Mouse (Mus musculus) midbrain, embryonic 16.5 days (tissue): Measurements from ENCODE around the gene Rnf167. TPM values are rescaled to one million over a fixed set of nuclear protein-coding genes. Genes with fewer than 3 reads are reported as not detected.

Source experiments
- ATAC-seq: fragments of 200-750 bp; cut with Nextera tagmentation; 2 replicates; pipeline ENCODE4 v1.8.0; 2017; ENCODE audit warnings: moderate TSS enrichment
- H3K27ac ChIP-seq: fragments of 300-500 bp; sonication (generic); 2 replicates; pipeline ENCODE4 v1.5.1; 2014; ENCODE audit warnings: mild to moderate bottlenecking, low read length, mixed read lengths
- H3K27me3 ChIP-seq: fragments of 300-500 bp; sonication (generic); 2 replicates; pipeline ENCODE4 v1.6.1; 2014; ENCODE audit warnings: low read depth, low read length, mixed read lengths; ENCODE audit not compliant: control insufficient read depth, insufficient read depth
- H3K36me3 ChIP-seq: fragments of 300-500 bp; sonication (generic); 2 replicates; pipeline ENCODE4 v1.6.1; 2014; ENCODE audit warnings: mild to moderate bottlenecking, low read length, moderate library complexity, mixed read lengths; ENCODE audit not compliant: control insufficient read depth, insufficient read depth
- H3K4me1 ChIP-seq: fragments of 300-500 bp; sonication (generic); 2 replicates; pipeline ENCODE4 v1.6.1; 2014; ENCODE audit warnings: mild to moderate bottlenecking, low read length, mixed read lengths; ENCODE audit not compliant: control insufficient read depth, insufficient read depth
- H3K4me2 ChIP-seq: fragments of 300-500 bp; sonication (generic); 2 replicates; pipeline ENCODE4 v1.6.1; 2014; ENCODE audit warnings: mild to moderate bottlenecking, low read length, mixed read lengths
- H3K4me3 ChIP-seq: fragments of 300-500 bp; sonication (generic); 2 replicates; pipeline ENCODE4 v1.5.1; 2014; ENCODE audit warnings: low read depth, mild to moderate bottlenecking, low read length, moderate library complexity, mixed read lengths
- H3K9ac ChIP-seq: fragments of 300-500 bp; sonication (generic); 2 replicates; pipeline ENCODE4 v1.6.1; 2014; ENCODE audit warnings: low read depth, low read length, mixed read lengths
- H3K9me3 ChIP-seq: fragments of 300-500 bp; sonication (generic); replicated peaks from 2 replicates; pipeline ENCODE4 v1.6.1; 2014; ENCODE audit warnings: mild to moderate bottlenecking, low read length, mixed read lengths; ENCODE audit not compliant: control insufficient read depth, poor library complexity, severe bottlenecking
- WGBS: fragments of 180-500 bp; shearing (Covaris S2); extraction: QIAGEN DNeasy Blood & Tissue Kit; methylation state at CpG from one replicate; pipeline ENCODE4 v1.1.7; 2014; 5-methylcytosine and 5-hydroxymethylcytosine counted together
- polyA plus RNA-seq: library from polyadenylated mRNA; unstranded; fragments of >200 nt; fragmentation: Nextera tagmentation; extraction: Ambion mirVana; gene quantifications from 2 replicates; pipeline ENCODE4 v1.2.1, GENCODE M21; 2015

Rnf167 gene
- polyA plus RNA-seq, 1 experiment from 2014 or later = 105 TPM

- H3K4me2 ChIP-seq = no peak overlapping the region
- H3K4me1 ChIP-seq = peaks cover 36% of the 10 kb centered on the region
- H3K27me3 ChIP-seq = no peaks in the 10 kb centered on the region
- H3K4me3 ChIP-seq = no peak overlapping the region
- H3K9me3 ChIP-seq = no peaks in the 10 kb centered on the region
- 80% methylated on average over 2 of the region's 2 CpGs for WGBS
- H3K36me3 ChIP-seq = peaks cover 14% of the 10 kb centered on the region
- no peak overlapping the region for H3K9ac ChIP-seq
- H3K27ac ChIP-seq = no peak overlapping the region
- no peak for ATAC-seq
Measured at GRCm38 (mm10) chr11:70651391-70651790, 4.4 kb downstream of the Rnf167 start.

GRCm38 (mm10) chr11:70652029-70652883 is 5.2 kb downstream of the Rnf167 start:
- H3K27ac ChIP-seq = no peak overlapping the region
- H3K9me3 ChIP-seq = no peaks in the 10 kb centered on the region
- whole genome bisulfite sequencing = 76% methylated on average over 12 of the region's 12 CpGs
- H3K36me3 ChIP-seq = peaks cover 14% of the 10 kb centered on the region
- H3K9ac ChIP-seq = no peak overlapping the region; the same call in 1 of the 2 replicates
- H3K4me1 ChIP-seq = peaks cover 40% of the 10 kb centered on the region
- no peak for ATAC-seq
- no peaks in the 10 kb centered on the region for H3K27me3 ChIP-seq
- H3K4me3 ChIP-seq = peak overlapping the region; percentile 95
- H3K4me2 ChIP-seq = peak overlapping the region; percentile 83

GRCm38 (mm10) chr11:70652884-70653344 is 5.9 kb downstream of the Rnf167 start:
- Histone ChIP-seq H3K9ac (peak overlapping the region; percentile 94), H3K27ac (peak overlapping the region; percentile 95), H3K9me3 (no peaks in the 10 kb centered on the region), H3K4me3 (peak overlapping the region; percentile 95), H3K4me2 (peak overlapping the region; percentile 83), H3K4me1 (peaks cover 39% of the 10 kb centered on the region), H3K36me3 (peaks cover 14% of the 10 kb centered on the region), H3K27me3 (no peaks in the 10 kb centered on the region)
- no peak for ATAC-seq
- WGBS = 58% methylated on average over 6 of the region's 6 CpGs

- Histone ChIP-seq H3K27ac (peak overlapping the region; percentile 95), H3K4me2 (peak overlapping the region; percentile 83), H3K9me3 (no peaks in the 10 kb centered on the region), H3K4me3 (peak overlapping the region; percentile 95), H3K9ac (peak overlapping the region; percentile 94), H3K36me3 (peaks cover 14% of the 10 kb centered on the region), H3K27me3 (no peaks in the 10 kb centered on the region), H3K4me1 (peaks cover 33% of the 10 kb centered on the region)
- ATAC-seq = peak; percentile 60
- 0% methylated on average over 45 of the region's 63 CpGs for WGBS
Measured at GRCm38 (mm10) chr11:70653345-70654197, 6.5 kb downstream of the Rnf167 start.

- Histone ChIP-seq H3K4me3 (peak within 1 kb of the TSS; percentile 95), H3K36me3 (peaks cover 12% of the 10 kb centered on the region), H3K4me2 (peak within 1 kb of the TSS; percentile 83), H3K9ac (peak within 1 kb of the TSS; percentile 94), H3K9me3 (no peaks in the 10 kb centered on the region), H3K27ac (peak within 1 kb of the TSS; percentile 95), H3K4me1 (peaks cover 29% of the 10 kb centered on the region), H3K27me3 (no peaks in the 10 kb centered on the region)
- WGBS = under 1% methylated on average over 47 of the region's 61 CpGs
- peak; percentile 76 for ATAC-seq
Measured at GRCm38 (mm10) chr11:70654198-70654922, 7.3 kb downstream of the Rnf167 start, which contains the start of gene Pfn1. Pfn1 (minus strand) TSS chr11:70654644.

- WGBS = under 1% methylated on average over 45 of the region's 48 CpGs
- no peaks in the 10 kb centered on the region for H3K9me3 ChIP-seq
Measured at GRCm38 (mm10) chr11:70654923-70655570, 8.0 kb downstream of the Rnf167 start.

GRCm38 (mm10) chr11:70655571-70656455 is 8.8 kb downstream of the Rnf167 start:
- ATAC-seq = no peak
- H3K4me1 ChIP-seq = peaks cover 29% of the 10 kb centered on the region
- H3K27me3 ChIP-seq = no peaks in the 10 kb centered on the region
- H3K27ac ChIP-seq = peak overlapping the region; percentile 95
- under 1% methylated on average over 61 of the region's 61 CpGs for WGBS
- H3K4me3 ChIP-seq = peak overlapping the region; percentile 95
- H3K9ac ChIP-seq = peak overlapping the region; percentile 59
- H3K4me2 ChIP-seq = peak overlapping the region; percentile 83
- H3K9me3 ChIP-seq = no peaks in the 10 kb centered on the region
- peaks cover 5% of the 10 kb centered on the region for H3K36me3 ChIP-seq

More at GRCm38 (mm10) chr11:70654923-70655570, 8.0 kb downstream of the Rnf167 start:
- Histone ChIP-seq H3K36me3 (peaks cover 11% of the 10 kb centered on the region), H3K27me3 (no peaks in the 10 kb centered on the region), H3K27ac (peak overlapping the region; percentile 95), H3K4me2 (peak overlapping the region; percentile 83), H3K4me3 (peak overlapping the region; percentile 95), H3K9ac (peak overlapping the region; percentile 94), H3K4me1 (peaks cover 29% of the 10 kb centered on the region)
- ATAC-seq = peak; percentile 47
